Mouse (Mus musculus) left cerebral cortex, postnatal 14 days (tissue): Measurements from ENCODE around the gene Slc26a6. TPM values are rescaled to one million over a fixed set of nuclear protein-coding genes. Genes with fewer than 3 reads are reported as not detected.

Source experiments
- DNase-seq, 2 experiments: peaks; one replicate each; pipeline ENCODE4 v3.0.0; 2021 to 2022; ENCODE audit warnings: low spot score in 2 of 2, mixed read lengths in 1 of 2
- intact Hi-C: fragments of 180-260 bp; cut with DNase I; formaldehyde crosslinking; loops from one replicate; pipeline ENCODE4 v1.15.1; 2025
- microRNA-seq, 2 experiments: library from miRNA; unstranded; fragments of <30 nt; microRNA quantifications; one replicate each; pipeline ENCODE4 v1.2.0; 2022
- total RNA-seq, 2 experiments: library from RNA; stranded (reverse); gene quantifications; 2 replicates each; pipeline ENCODE4 v1.2.3; 2021

Slc26a6 gene
- total RNA-seq, 2 experiments from 2014 or later, result 30.4 to 33.2 TPM

GRCm38 (mm10) chr9:108945608-108946007, 92.5 kb downstream of the Slc26a6 start:
- DNase-seq, result no peak
- intact Hi-C loops, result no loop called here

- intact Hi-C loops, result no loop called here
- no peak for DNase-seq
These were observed 96.3 kb downstream of the Slc26a6 start for GRCm38 (mm10) chr9:108949231-108949966.

GRCm38 (mm10) chr9:108949967-108950728, 97.1 kb downstream of the Slc26a6 start:
- intact Hi-C loops, result no loop called here
- no peak for DNase-seq

GRCm38 (mm10) chr9:108953081-108953636, 100.1 kb downstream of the Slc26a6 start, which contains the start of gene Col7a1:
Gene Col7a1 (plus strand): TSS chr9:108953586.
- intact Hi-C loops, result no loop called here
- DNase-seq, result no peak

- intact Hi-C loops, result no loop called here
- DNase-seq, result no peak
These were observed 102.2 kb downstream of the Slc26a6 start for GRCm38 (mm10) chr9:108955241-108955640.

GRCm38 (mm10) chr9:108955846-108956245, 102.8 kb downstream of the Slc26a6 start:
- intact Hi-C loops, result no loop called here
- DNase-seq, result no peak

Small RNAs within 50 kb of the gene (microRNA-seq; reads per million reads assigned to microRNA genes)
- 0 reads per million in 2 experiments for gene Gm23156

Other genes starting within 250 kb of the Slc26a6 start
- 10 to 100 TPM; 49.8 to 50.2 TPM for gene Arih2, start 203.9 kb upstream of the Slc26a6 start, total RNA-seq
- 10 to 100 TPM; 14.5 to 15.0 TPM for gene Slc25a20, start 191.2 kb upstream of the Slc26a6 start, total RNA-seq
- gene Prkar2a, start 164.0 kb upstream of the Slc26a6 start, total RNA-seq, result 10 to 100 TPM; 40.6 to 45.5 TPM
- gene Ip6k2, start 69.5 kb upstream of the Slc26a6 start, total RNA-seq, result 100 to 1,000 TPM; 149 to 153 TPM
- 10 to 100 TPM; 39.1 to 44.7 TPM for gene Nckipsd, start 44.9 kb upstream of the Slc26a6 start, total RNA-seq
- 10 to 100 TPM; 50.7 to 55.3 TPM for gene Celsr3, start 27.0 kb upstream of the Slc26a6 start, total RNA-seq
- not detected for gene Tmem89, start 61.3 kb downstream of the Slc26a6 start, total RNA-seq
- 100 to 1,000 TPM; 383 to 411 TPM for gene Uqcrc1, start 83.3 kb downstream of the Slc26a6 start, total RNA-seq
- 1 to 10 TPM; 3.6 to 4.2 TPM for gene Col7a1, start 100.3 kb downstream of the Slc26a6 start, total RNA-seq
- not detected for gene Ucn2, start 132.7 kb downstream of the Slc26a6 start, total RNA-seq
- gene Pfkfb4, start 138.5 kb downstream of the Slc26a6 start, total RNA-seq, result 10 to 100 TPM; 15.9 to 16.7 TPM
- 10 to 100 TPM; 68.2 to 72.6 TPM for gene Shisa5, start 185.3 kb downstream of the Slc26a6 start, total RNA-seq
- 10 to 100 TPM; 12.0 TPM for gene Trex1, start 206.5 kb downstream of the Slc26a6 start, total RNA-seq
- gene Atrip, start 220.8 kb downstream of the Slc26a6 start, total RNA-seq, result 10 to 100 TPM; 28.1 to 29.0 TPM
- 1 to 10 TPM; 5.9 to 8.4 TPM for gene Ccdc51, start 229.2 kb downstream of the Slc26a6 start, total RNA-seq
- 100 to 1,000 TPM; 368 to 387 TPM for gene Tma7, start 229.3 kb downstream of the Slc26a6 start, total RNA-seq
- 10 to 100 TPM; 67.2 to 69.8 TPM for gene Plxnb1, start 242.1 kb downstream of the Slc26a6 start, total RNA-seq